Mouse (Mus musculus): ENCODE measurements around the gene Wnt2. TPM values are rescaled to one million over a fixed set of nuclear protein-coding genes. Genes with fewer than 3 reads are reported as not detected.

Gene Wnt2
- total and polyA plus RNA-seq, 3 experiments = not detected

DNA sequence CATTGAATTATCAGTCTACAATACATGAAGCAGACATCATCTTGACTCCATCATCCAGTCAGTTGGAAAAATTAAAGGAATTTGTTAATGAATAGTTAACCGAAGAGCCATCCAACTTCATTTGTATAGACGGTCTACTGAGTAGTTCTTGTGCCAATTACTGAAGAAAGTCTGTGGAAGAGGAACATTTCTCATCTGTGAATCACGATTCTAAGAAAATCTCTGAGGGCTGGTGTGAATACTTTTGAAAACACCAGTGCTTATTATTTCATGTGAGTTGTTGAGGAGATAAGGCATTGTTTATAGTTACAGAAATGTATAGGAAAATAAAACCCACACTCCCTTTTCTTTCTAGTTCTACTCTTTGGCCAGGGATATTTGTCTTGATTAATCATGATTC lies 51.5 kb downstream of the Wnt2 start:
- Histone ChIP-seq H3K9me3 (replicated peaks; ENCODE audit: insufficient read depth, low read length) (no peaks in the 10 kb centered on the region), H3K36me3 (ENCODE audit: control insufficient read depth in 1 of 2, insufficient read depth in 2 of 2, low read length in 2 of 2) (no peaks in the 10 kb centered on the region), H3K27me3 (ENCODE audit: control insufficient read depth in 1 of 2, insufficient read depth in 2 of 2, low read length in 2 of 2) (peaks cover 0 to 3% of the 10 kb centered on the region in 2 experiments), H3K4me3 (ENCODE audit: control insufficient read depth in 1 of 2, insufficient read depth in 1 of 2, low read depth in 2 of 2, low read length in 2 of 2) (no peak overlapping the region), H3K27ac (ENCODE audit: control insufficient read depth, low read depth, low read length) (no peak overlapping the region), H3K4me1 (ENCODE audit: control insufficient read depth in 1 of 2, insufficient read depth in 2 of 2, low read length in 2 of 2) (no peaks in the 10 kb centered on the region), H3K79me2 (ENCODE audit: control insufficient read depth, insufficient read depth, low read length, poor library complexity) (no peaks in the 10 kb centered on the region), H3K9ac (ENCODE audit: control insufficient read depth, low read depth, low read length, poor library complexity, severe bottlenecking) (no peak overlapping the region)
- no peak for DNase-seq (ENCODE audit: low read depth, low spot score)
- TF ChIP-seq KAT2A (conservative IDR thresholded peaks at IDR 0.05; ENCODE audit: low read depth, low read length) = no peak
- no peak for TF ChIP-seq CTCF (IDR thresholded peaks at IDR 0.05 in 2 of 3, conservative IDR thresholded peaks at IDR 0.05 in 1 of 3; ENCODE audit: control insufficient read depth in 1 of 3, insufficient read depth in 1 of 3, low read depth in 2 of 3, low read length in 3 of 3, poor library complexity in 1 of 3, severe bottlenecking in 1 of 3)
- TF ChIP-seq ETS1 (IDR thresholded peaks at IDR 0.05; ENCODE audit: low read depth, low read length) = no peak
- TF ChIP-seq USF2 (IDR thresholded peaks at IDR 0.05; ENCODE audit: borderline replicate concordance in 1 of 2, insufficient read depth in 1 of 2, low read depth in 1 of 2, low read length in 2 of 2) = no peak
- TF ChIP-seq CHD1 (IDR thresholded peaks at IDR 0.05; ENCODE audit: low read depth, low read length) = no peak
- TF ChIP-seq MAX (IDR thresholded peaks at IDR 0.05; ENCODE audit: low read length) = no peak
- no peak for TF ChIP-seq USF1 (IDR thresholded peaks at IDR 0.05; ENCODE audit: low read depth, low read length)
- no peak for TF ChIP-seq BHLHE40 (IDR thresholded peaks at IDR 0.05; ENCODE audit: borderline replicate concordance, low read depth, low read length)
- TF ChIP-seq MAZ (IDR thresholded peaks at IDR 0.05; ENCODE audit: low read depth, low read length) = no peak
- no peak for TF ChIP-seq NRF1 (IDR thresholded peaks at IDR 0.05; ENCODE audit: insufficient read depth, low read depth, low read length, poor library complexity, severe bottlenecking)
- no peak for TF ChIP-seq TCF12 (IDR thresholded peaks at IDR 0.05; ENCODE audit: low read depth, low read length)
- TF ChIP-seq EP300 (IDR thresholded peaks at IDR 0.05; ENCODE audit: low read depth in 1 of 2, low read length in 2 of 2) = no peak
- TF ChIP-seq RAD21 (IDR thresholded peaks at IDR 0.05; ENCODE audit: low read depth, low read length) = no peak
- no peak for TF ChIP-seq MYC (IDR thresholded peaks at IDR 0.05; ENCODE audit: low read depth, low read length)
- no peak for TF ChIP-seq MXI1 (IDR thresholded peaks at IDR 0.05; ENCODE audit: low read depth, low read length)
- TF ChIP-seq SIN3A (IDR thresholded peaks at IDR 0.05; ENCODE audit: low read length) = no peak
- TF ChIP-seq RCOR1 (IDR thresholded peaks at IDR 0.05; ENCODE audit: low read depth, low read length) = no peak

DNA sequence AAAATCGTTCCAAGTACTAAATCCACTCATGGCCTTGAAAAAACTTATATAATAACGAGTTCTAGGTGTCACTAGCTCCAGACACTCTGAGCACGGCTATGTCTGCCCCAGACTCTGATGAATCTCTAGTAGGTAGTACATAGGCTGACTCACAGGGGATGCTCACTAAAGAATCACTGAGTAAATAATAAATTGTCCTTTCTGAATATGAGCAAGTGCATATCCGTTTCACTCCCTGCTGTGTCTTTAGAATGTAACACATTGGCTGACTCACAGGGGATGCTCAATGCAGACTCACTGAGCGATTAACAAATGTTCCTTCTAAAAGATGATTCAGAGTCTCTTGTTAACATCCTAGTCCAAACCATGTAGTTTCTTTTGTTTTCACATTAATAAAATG lies 52.1 kb downstream of the Wnt2 start:
- H3K4me1 ChIP-seq (ENCODE audit: control insufficient read depth in 1 of 2, insufficient read depth in 2 of 2, low read length in 2 of 2) = no peaks in the 10 kb centered on the region
- H3K27me3 ChIP-seq (ENCODE audit: control insufficient read depth in 1 of 2, insufficient read depth in 2 of 2, low read length in 2 of 2) = peaks cover 0 to 3% of the 10 kb centered on the region in 2 experiments
- no peak for DNase-seq (ENCODE audit: low read depth, low spot score)
- no peak overlapping the region for H3K9ac ChIP-seq (ENCODE audit: control insufficient read depth, low read depth, low read length, poor library complexity, severe bottlenecking)
- no peaks in the 10 kb centered on the region for H3K79me2 ChIP-seq (ENCODE audit: control insufficient read depth, insufficient read depth, low read length, poor library complexity)
- no peaks in the 10 kb centered on the region for H3K36me3 ChIP-seq (ENCODE audit: control insufficient read depth in 1 of 2, insufficient read depth in 2 of 2, low read length in 2 of 2)
- H3K4me3 ChIP-seq (ENCODE audit: control insufficient read depth in 1 of 2, insufficient read depth in 1 of 2, low read depth in 2 of 2, low read length in 2 of 2) = no peak overlapping the region
- no peaks in the 10 kb centered on the region for H3K9me3 ChIP-seq (replicated peaks; ENCODE audit: insufficient read depth, low read length)
- no peak overlapping the region for H3K27ac ChIP-seq (ENCODE audit: control insufficient read depth, low read depth, low read length)
- TF ChIP-seq CTCF (IDR thresholded peaks at IDR 0.05 in 2 of 3, conservative IDR thresholded peaks at IDR 0.05 in 1 of 3; ENCODE audit: control insufficient read depth in 1 of 3, insufficient read depth in 1 of 3, low read depth in 2 of 3, low read length in 3 of 3, poor library complexity in 1 of 3, severe bottlenecking in 1 of 3) = no peak
- no peak for TF ChIP-seq TCF12 (IDR thresholded peaks at IDR 0.05; ENCODE audit: low read depth, low read length)
